Mouse (Mus musculus): Measurements from ENCODE around the gene Plb1.

Plb1 gene

DNA sequence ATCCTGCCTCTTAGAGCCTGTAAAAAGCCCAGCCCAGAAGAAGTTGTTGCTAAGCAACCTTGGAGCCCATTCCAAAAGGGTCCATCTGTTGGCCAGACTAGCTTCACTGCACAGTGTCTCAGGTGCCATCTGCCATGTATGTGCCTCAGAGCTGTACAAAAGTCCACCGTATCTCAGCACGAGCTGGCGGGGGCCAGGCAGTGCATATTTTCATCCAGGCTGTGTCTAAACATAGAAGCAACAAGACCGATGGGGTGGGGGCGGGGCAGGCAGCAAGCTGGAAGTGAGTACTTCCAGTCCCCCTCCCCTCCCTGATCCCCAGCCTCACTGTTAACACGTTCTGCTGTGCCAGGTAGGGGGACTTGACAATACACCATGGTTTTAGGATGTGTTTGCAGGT, 102.7 kb downstream of the Plb1 start:
- no peak for DNase-seq (ENCODE audit: low spot score)

DNA sequence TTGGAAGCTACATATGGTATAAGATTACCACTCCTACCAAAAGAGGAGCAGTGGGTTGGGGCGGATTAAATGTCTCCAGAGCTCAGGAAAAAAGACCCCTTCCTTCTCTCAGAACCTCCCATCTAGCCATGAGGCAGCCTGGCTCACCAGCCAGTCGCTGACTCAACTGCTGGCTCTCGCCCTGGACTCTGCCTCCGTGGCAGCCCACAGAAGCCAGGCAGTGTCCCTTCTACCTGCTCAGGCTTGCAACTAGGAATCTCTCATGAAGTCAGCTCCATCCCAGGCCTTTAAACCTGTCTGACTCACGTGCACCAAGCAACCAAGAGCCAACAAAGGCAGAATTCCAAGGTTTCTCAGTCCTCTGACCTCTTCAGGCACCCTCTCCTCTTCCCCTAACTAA, 103.6 kb downstream of the Plb1 start:
- no peak for DNase-seq (ENCODE audit: low spot score)

- DNase-seq (ENCODE audit: low spot score) = no peak
Measured at GRCm38 (mm10) chr5:32337336-32337735, 104.8 kb downstream of the Plb1 start.

GRCm38 (mm10) chr5:32338339-32338738, 105.8 kb downstream of the Plb1 start:
- no peak for DNase-seq (ENCODE audit: low spot score)

GRCm38 (mm10) chr5:32338766-32339165, 106.3 kb downstream of the Plb1 start:
- DNase-seq (ENCODE audit: low spot score) = no peak

DNA sequence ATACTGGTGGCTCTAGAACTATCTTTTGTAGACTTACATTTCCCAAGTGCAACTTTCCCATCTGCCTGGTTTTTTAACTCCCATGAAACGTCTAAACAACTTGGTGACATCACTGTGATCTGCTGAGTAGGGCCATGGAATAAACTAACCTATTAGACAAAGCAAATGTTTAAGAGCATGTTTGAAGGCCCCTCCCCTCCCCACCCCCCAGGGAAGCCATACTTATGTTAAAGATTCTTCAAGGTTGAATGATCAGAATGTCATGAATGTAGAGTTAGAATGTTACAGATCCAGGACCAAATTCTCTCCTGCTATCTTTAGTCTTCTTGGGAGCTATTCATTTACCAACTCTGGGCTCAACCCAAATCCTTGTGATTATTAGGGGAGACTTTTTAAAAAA, 107.7 kb downstream of the Plb1 start:
- no peak for DNase-seq (ENCODE audit: low spot score)

DNA sequence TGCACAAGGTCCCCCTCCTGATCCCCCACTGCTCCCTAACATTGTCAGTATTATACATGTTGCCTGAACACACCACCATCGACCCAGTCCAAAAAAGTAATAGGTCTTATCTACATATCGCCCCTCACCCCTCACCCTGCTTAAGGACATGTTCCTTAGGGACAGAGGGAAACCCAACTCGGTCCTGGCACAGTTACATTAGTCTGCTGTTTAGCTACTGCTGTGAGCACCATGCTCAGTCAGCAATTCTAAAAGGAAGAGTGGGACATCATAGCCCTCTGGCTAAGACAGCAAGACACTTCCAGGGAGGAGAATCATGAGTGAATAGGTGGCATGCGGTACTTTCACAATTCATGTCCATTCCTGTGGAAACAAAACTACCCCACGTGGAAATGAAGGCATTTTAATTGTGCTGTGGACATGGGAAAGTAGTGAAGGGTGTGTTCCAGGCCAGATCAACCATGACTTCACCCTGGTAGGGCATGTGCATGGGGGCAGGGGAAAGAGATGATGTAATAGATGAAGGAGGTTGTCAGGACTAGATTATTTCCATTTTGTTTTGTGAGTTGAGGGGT, 110.3 kb downstream of the Plb1 start:
- no peak for DNase-seq (ENCODE audit: low spot score)

DNA sequence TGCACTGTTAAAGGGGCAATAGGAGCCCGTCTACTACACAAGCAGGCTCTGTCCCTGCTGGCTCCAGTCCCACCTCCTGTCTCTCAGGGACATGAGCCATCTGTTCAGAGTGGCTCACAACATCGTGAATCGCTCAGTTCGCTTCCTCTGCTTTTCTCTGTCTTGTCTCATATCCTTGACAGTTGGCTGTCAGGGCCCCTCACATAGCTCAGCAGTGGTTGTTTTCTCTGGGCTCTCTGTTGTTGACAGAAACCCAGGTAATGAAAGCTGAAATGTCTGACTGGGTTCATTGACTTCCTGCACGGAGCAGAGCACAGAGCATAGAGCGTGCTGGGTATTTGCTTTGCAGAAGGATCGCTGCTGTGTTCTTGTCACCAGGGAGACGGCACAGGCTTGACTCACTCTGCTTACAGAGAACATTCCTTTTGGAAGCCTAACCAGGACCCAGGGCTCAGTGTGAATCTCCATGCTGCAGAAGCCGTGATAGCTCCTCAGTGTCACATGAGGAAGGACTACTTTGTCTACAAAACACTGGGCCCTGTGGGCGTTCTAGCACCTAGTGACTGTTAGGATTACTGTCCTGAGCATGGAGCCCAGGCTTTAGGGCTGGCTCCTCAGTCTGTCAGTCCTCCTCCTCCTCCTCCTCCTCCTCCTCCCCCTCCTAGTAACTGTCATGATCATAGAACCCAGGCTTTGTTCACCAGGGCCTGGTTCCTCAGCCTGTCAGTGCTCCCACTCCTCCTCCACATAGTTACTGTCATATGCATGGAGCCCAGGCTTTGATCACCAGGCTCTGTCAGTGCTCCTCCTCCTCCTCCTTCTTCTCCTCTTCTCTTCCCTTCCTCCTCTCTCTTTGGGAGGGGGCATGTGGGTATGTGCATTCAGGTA, 113.8 kb downstream of the Plb1 start:
- no peak for DNase-seq (ENCODE audit: low spot score)

DNA sequence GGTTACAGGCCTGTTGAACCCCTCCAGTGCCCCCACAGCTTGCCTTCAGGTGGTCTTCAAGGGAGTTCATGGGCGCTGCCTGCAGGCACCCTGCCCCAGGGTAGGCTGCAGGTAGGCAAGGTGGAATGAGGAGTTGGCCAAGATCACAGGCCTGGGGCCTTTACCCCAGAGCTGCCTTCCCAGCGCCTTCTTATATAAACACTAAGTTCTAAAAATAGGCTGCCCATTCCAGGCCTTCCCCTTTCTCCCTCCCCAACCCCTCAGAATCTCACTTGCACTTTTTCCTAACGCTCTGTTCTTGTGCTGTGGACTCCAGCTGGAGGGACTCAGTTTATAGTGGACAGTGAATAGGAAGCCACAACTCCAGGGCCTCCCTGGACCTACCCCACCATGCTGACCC, 117.2 kb downstream of the Plb1 start:
- no peak for DNase-seq (ENCODE audit: low spot score)

GRCm38 (mm10) chr5:32350551-32351256, 118.2 kb downstream of the Plb1 start:
- no peak for DNase-seq (ENCODE audit: low spot score)

GRCm38 (mm10) chr5:32351721-32352465, 119.4 kb downstream of the Plb1 start:
- DNase-seq (ENCODE audit: low spot score) = no peak

GRCm38 (mm10) chr5:32352845-32353244, 120.3 kb downstream of the Plb1 start:
- DNase-seq (ENCODE audit: low spot score) = no peak

DNA sequence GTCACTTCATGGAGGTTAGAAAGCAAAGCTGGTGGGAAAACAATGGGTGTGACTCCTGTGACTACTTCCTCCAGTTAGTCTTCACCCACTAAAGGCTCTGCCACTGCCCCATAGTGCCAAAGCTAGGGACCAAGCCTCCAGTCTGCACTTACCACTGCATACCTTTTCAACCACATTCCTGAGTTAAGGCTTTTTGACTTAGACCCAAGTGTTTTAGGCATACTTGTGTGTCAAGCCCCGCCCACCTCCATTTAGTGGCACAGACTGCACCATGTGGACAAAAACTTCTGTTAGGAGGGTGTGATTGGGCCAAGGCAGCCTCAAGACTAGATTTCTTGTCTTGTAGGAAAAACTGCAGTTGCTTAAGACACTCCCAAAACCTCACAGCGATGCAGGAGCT, 120.8 kb downstream of the Plb1 start:
- no peak for DNase-seq (ENCODE audit: low spot score)

- no peak for DNase-seq (ENCODE audit: low spot score)
Measured at GRCm38 (mm10) chr5:32360511-32360910, 128.0 kb downstream of the Plb1 start.

- no peak for DNase-seq (ENCODE audit: low spot score)
Measured at GRCm38 (mm10) chr5:32361441-32362235, 129.1 kb downstream of the Plb1 start.

DNA sequence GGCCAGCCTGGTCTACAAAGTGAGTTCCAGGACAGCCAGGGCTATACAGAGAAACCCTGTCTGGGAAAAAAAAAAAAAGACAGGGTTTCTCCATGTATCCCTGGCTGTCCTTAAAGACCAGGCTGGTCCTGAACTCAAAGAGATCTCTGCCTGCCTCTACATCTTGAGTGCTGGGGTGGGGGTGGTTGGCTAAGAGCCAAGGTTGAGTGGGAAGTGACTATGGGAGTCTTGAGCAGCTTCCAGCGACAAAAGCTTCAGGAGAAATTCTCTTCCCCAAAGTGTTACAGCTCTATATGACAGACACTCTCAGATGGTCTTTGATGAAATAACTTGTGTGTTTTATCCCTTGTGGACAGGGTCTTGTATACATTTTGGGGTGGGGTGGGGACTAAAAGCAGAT, 136.9 kb downstream of the Plb1 start:
- DNase-seq (ENCODE audit: low spot score) = no peak

GRCm38 (mm10) chr5:32371239-32371638, 138.7 kb downstream of the Plb1 start:
- DNase-seq (ENCODE audit: low spot score) = no peak

DNA sequence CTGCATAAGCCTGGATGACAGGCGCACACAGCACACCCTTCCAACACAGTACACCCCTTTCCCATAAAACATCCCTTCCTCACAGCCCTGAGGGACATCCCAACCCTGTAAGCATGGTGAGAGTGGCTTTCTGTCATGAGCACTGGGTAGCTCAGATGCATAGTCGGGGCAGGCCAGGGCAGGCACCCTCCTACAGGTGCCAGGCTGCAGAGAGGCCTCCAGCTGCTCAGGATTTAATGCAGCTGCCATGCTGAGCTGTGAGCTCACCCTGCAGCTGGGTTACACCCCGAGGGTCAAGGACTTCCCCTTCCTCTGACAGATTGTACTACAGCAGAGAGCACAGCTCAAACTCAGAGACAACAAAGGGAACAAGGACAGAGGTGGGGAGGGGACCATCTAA, 146.0 kb downstream of the Plb1 start:
- no peak for DNase-seq (ENCODE audit: low spot score)

GRCm38 (mm10) chr5:32388656-32389055, 156.1 kb downstream of the Plb1 start:
- DNase-seq (ENCODE audit: low spot score) = no peak

DNA sequence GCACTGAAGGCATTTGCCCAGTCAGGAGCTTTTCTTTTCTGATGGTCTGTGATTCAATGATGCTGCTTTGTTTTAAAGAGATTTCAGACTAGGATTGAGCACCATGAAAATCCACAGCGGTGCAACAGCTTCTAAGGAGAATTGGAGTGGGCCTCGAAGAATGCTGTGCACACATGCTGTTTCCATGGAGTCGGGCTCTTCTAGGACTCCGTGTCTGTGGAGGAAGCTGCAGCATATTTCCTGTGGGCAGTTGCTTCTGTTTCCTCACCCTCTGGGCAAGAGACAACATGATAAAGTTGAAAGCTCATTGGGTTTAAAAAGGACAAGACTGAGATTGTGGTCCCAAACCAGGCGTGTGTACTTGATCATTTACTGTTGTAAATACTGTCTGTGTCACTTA, 157.8 kb downstream of the Plb1 start:
- no peak for DNase-seq (ENCODE audit: low spot score)

- no peak for DNase-seq (ENCODE audit: low spot score)
Measured at GRCm38 (mm10) chr5:32392281-32392680, 159.8 kb downstream of the Plb1 start.

- DNase-seq (ENCODE audit: low spot score) = no peak
Measured at GRCm38 (mm10) chr5:32394586-32394985, 162.1 kb downstream of the Plb1 start.
